9 mouse cellular contexts compared by ENCODE assay signal in the genomic region with DNA sequence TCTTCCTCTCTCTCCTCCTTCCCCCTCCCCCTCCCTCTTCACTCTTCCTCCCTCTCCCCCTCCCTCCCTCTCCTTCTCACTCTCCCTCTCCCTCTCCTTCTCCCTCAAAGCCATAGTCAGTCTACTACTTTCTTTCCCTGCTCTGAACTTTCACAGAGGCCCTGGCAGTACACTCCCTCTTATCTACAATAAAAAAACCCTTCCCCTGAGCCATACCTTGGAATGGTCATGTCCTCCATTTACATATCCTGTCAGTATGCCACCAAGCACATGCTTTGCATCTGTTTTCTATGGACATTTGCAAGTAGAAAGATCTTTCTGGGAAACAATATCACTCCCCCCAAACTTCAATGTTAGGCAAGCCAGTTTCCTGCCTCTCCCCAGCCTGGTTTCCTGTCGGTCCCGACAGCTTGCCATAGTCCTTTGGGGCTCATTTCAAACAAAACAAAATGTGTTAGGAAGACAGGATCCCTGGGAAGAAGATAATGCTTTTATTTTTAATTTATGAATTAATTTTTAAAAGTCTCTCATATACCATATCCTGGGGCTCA. TPM values are rescaled to one million over a fixed set of nuclear protein-coding genes. Genes with fewer than 3 reads are reported as not detected.
A peak's percentile ranks its signal among the peaks of the same experiment; 100 is the strongest.
DNase-seq lines count a peak whose midpoint lies in the region; ATAC-seq and TF ChIP-seq lines count a peak whose summit lies in the region.
"Had no signal": no experiment of that assay in that cellular context is flagged by ENCODE, and none has a peak within 500 bp of the region (broad histone marks: within the 10 kb centered on the region; RNA-seq: fewer than 3 reads in every experiment).

TSS of gene Nxpe2 (minus strand) at position 307 of the 551 bp plus-strand sequence.

- no peaks in the 10 kb centered on the region for H3K27me3 ChIP-seq in kidney, adult 2 months (replicated peaks; ENCODE audit: control insufficient read depth, insufficient read depth, low read length)
- no peaks in the 10 kb centered on the region for H3K27me3 ChIP-seq in kidney, embryonic 14.5 days (ENCODE audit: control insufficient read depth, insufficient read depth, low read length)

- 39% methylated on average over 2 of the region's 2 CpGs for WGBS in kidney, adult 2 months
- WGBS in kidney, embryonic 14.5 days, result 57% methylated on average over 2 of the region's 2 CpGs

- ATAC-seq in erythroblast, adult 5-6 weeks (replicated peaks; ENCODE audit: low FRiP score, poor library complexity, severe bottlenecking), result no peak
- ATAC-seq in kidney, embryonic 14.5 days (ENCODE audit: low FRiP score, low TSS enrichment), result no peak

- no peak for TF ChIP-seq POLR2A in kidney, adult 2 months (IDR thresholded peaks at IDR 0.05; ENCODE audit: low read depth, low read length)

- H3K4me3 ChIP-seq in kidney, adult 2 months (ENCODE audit: insufficient read depth, low read depth, low read length), result no peak within 1 kb of the TSS
- H3K4me3 ChIP-seq in kidney, embryonic 14.5 days (ENCODE audit: low read length), result no peak within 1 kb of the TSS

- no peaks in the 10 kb centered on the region for H3K9me3 ChIP-seq in kidney, embryonic 14.5 days (ENCODE audit: control insufficient read depth, low read length)
- H3K9me3 ChIP-seq: G1E had no signal

- H3K4me2 ChIP-seq in kidney, embryonic 14.5 days (replicated peaks; ENCODE audit: low read depth, low read length), result no peak within 1 kb of the TSS

- H3K4me1 ChIP-seq in kidney, adult 2 months (ENCODE audit: control insufficient read depth, insufficient read depth, low read length), result no peaks in the 10 kb centered on the region
- peaks cover 4% of the 10 kb centered on the region; the same call in 1 of the 2 replicates for H3K4me1 ChIP-seq in kidney, embryonic 14.5 days (ENCODE audit: control insufficient read depth, insufficient read depth, low read length)

- TF ChIP-seq CTCF in kidney, adult 2 months (conservative IDR thresholded peaks at IDR 0.05; ENCODE audit: insufficient read depth, insufficient read length, low read depth, low read length), result no peak

- peak within 1 kb of the TSS; percentile 62 for H3K27ac ChIP-seq in kidney, adult 2 months (ENCODE audit: insufficient read depth, low read depth, low read length)
- H3K27ac ChIP-seq in kidney, embryonic 14.5 days (ENCODE audit: low read depth, low read length), result peak within 1 kb of the TSS; percentile 47; the same call in 1 of the 2 replicates

- peak; percentile 43 for DNase-seq in kidney, adult 2 months
- DNase-seq in kidney, adult 18-20 months, result no peak
- DNase-seq in lung, postnatal 10 days, result peak; percentile 50
- DNase-seq in embryo, embryonic 10 days (ENCODE audit: low spot score), result no peak
- no peak for DNase-seq in ovary, postnatal 14 days (ENCODE audit: low spot score)
- no peak for DNase-seq in frontal cortex, adult 2 months (ENCODE audit: extremely low spot score in 1 of 2, low spot score in 1 of 2)

- H3K9ac ChIP-seq in kidney, embryonic 14.5 days (ENCODE audit: low read depth, low read length), result no peak within 1 kb of the TSS

- H3K36me3 ChIP-seq in kidney, adult 2 months (ENCODE audit: control insufficient read depth, insufficient read depth, low read length), result no peaks in the 10 kb centered on the region
- H3K36me3 ChIP-seq in kidney, embryonic 14.5 days (ENCODE audit: control insufficient read depth, insufficient read depth, low read length), result no peaks in the 10 kb centered on the region
- H3K36me3 ChIP-seq: G1E had no signal

RNA-seq across cellular contexts. Expression of gene Nxpe2, which starts in this region (rescaled TPM):
- polyA plus RNA-seq in kidney, adult 2 months (2012; rRNA removed), result 0.81 and 1.4 TPM in 2 replicates
- 700 and 785 TPM in 2 replicates for total RNA-seq in erythroblast, adult 5-6 weeks (2015; ENCODE audit: low replicate concordance)
- total RNA-seq in erythroblast, adult 5-6 weeks (2017; ENCODE audit: low replicate concordance), result 760 and 890 TPM in 2 replicates
- 1.1 and 2.2 TPM in 2 replicates for polyA plus RNA-seq in kidney, embryonic 14.5 days (2014; fragmentation: Nextera tagmentation; extraction: Ambion mirVana)
- polyA plus RNA-seq in frontal cortex, adult 2 months (2012; rRNA removed), result 0.50 and 0.80 TPM in 2 replicates

Comparison
In these comparisons a context has a peak if more than half of its experiments do, and no peak if none do; other contexts are left out.
1. DNase-seq: peak in kidney, adult 2 months (single experiment) and lung, postnatal 10 days (single experiment); none in kidney, adult 18-20 months (single experiment), embryo, embryonic 10 days (single experiment), ovary, postnatal 14 days (single experiment) and frontal cortex, adult 2 months (0 of 2).